Mouse (Mus musculus) megakaryocyte progenitor cell, adult 5-6 weeks (primary cell): ENCODE data around the gene Dnal4. TPM values are rescaled to one million over a fixed set of nuclear protein-coding genes. Genes with fewer than 3 reads are reported as not detected.

ENCODE experiments used
- ATAC-seq: replicated peaks from 2 replicates; pipeline ENCODE4 v1.8.0; 2016; ENCODE audit warnings: mild to moderate bottlenecking, moderate TSS enrichment, inconsistent platforms; ENCODE audit not compliant: poor library complexity
- total RNA-seq, 2 experiments: library from RNA; stranded (forward) in 1 of 2; stranded (reverse) in 1 of 2; fragments of 157-497, 149-512 nt in 1 of 2; fragments of 200-1000 nt in 1 of 2; gene quantifications; 2 replicates each; pipeline versions ENCODE4 v1.2.3 to v1.2.4; 2015 to 2017

Dnal4 gene
- total RNA-seq, 2 experiments from 2014 or later, result 12.5 to 16.2 TPM

DNA sequence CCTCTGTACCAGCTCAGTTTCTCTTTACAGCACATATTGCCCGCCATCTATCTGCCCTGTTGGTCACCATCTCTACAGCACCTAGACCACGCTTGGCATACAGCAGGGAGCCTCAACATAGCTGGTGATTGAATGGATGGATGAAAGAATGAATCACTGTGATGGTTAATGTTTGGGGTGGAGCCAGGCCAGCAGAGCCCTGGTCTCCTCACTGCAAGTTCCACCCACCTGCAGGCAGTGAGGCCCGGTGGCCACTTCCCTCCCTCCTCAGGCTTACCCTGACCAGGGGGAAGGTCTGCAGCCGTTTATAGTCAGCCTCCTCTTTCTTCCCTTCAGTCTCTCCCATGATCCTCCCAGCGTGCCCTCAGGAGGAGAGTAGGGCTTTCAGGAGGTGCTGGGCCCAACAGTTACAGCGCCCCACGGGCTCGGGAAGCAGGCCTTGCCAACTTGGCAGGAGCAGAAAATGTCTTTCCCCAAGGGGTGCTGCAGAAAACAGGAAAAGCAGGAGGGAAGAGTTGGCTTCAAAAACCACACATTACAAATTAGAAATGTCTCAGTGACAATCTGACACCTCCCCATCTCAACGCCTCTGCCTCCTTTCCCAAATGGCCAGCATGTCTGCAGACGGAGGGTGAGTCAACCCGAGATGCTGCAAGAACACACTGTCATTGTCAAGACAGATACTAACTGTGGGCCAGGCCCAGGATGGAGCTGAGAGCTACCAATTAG is 12.9 kb downstream of the Dnal4 start:
- no peak for ATAC-seq

DNA sequence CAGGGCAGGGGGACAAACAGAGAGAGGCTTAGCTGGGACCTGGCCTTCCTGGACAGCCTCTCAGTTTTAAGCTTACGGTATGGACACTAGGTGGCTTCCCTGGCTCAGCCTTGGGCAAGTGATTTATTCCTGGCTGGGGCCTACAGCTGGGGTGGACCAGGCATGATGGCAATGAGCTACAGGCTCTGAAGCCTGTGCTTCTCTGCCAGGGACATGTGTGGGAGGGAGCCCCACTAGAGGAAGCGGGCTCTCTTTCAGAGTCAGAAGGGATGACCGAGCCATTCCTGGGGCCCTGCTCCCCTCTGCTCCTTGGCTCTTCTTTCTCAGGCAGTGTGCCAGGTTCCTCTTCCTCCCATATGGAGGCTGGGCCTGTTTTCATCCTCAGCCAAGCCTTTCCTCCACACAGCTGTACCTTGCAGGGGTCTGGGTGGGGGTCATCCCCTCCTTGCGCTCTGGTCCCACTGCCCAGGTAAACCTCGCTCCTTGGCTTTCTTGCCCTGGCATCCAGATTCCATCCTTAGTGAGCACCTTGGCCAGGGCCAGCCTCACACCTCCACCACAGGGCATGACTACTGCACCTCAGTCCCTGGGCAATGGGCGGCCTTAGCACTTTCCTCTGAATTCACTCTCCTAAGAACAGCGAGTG is 13.9 kb downstream of the Dnal4 start:
- no peak for ATAC-seq

DNA sequence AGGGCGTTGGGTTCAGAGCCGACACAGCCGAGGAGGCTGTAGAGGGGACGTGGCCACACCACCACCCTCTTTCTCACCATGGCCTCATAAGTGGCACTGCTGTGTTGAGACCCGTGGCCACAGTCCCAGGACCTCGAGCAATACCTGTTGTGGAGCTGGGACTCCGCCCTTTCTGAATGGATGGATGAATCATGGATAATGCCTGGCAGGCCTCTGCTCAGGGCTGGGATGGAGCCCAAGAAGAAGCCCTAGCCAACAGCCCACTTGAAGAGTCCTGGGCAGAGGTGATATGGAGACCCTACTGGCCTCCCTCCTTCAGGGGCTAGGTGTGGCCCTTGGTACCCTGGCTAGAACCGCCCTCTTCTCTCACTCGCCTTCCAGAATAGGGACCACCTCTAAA is 14.6 kb downstream of the Dnal4 start:
- ATAC-seq, result no peak

DNA sequence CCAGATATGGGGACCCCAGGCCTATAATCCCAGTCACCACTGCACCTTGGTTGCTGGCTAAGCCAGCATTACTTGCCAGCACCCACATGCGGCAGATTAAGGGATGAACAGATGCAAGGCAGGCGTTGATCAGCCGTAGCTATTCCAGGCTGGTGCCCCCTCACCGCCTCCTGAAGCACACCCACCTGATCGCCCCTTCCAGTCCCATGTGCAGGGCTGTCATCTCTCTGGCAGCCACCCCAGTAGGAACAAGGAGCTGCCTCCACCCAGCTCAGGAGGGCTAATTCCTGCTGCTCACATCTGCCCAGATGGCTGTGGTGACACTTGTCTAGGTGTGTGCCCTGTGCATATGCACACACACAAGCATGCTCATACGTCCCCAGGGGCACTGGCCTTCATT is 16.7 kb downstream of the Dnal4 start:
- no peak for ATAC-seq

DNA sequence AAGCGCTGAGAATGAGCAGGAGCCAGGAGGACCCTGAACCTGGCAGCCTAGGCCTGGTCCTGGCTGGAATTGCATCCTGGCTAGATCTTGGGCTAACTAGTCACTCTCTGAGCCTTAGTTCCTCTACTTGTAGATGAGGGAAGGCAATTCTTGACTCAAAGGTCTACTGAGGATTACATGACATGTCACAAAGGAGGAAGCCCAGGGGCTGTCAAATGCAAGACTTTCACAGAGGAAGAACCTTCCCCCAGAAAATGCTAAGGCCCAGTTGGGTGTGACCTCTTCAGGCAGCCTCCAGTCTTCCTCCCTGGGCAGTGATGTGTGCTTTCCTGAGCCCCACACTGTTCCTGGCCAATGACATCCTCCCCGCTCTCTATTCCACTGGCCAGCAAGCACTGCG is 20.5 kb downstream of the Dnal4 start:
- 0 out of 2 replicates have a peak, but pooled peaks have one; percentile 27 for ATAC-seq

DNA sequence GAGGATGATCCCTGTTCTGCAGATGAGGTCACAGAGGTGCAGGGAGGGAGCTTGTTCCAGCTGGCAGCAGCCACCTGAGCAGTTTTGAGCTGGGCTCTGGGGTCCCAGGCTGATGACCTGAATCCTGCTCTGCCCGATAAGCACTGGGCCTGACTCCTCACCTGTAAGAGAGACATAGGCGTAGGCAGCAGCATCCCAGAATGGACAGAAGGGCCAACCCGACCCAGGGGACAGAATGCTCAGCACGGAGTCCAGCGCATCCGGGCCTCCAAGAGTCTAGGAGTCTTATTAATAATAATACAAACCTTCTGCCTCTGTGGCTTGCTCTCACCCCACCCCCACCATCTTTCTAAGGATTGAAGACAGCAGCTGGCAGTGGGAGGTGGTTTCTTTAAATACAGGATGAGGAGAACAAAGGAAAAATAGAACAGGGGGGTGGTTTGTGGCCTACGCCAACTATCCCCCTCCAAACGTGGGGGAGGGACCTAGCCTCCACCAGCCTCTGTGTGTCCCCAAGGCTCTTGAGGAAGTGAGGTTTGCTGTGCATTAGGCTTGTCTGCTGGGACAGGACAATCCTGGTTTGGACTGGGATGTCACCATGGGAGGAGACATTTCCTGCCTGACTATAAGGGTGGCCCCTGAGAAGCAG is 21.5 kb downstream of the Dnal4 start:
- ATAC-seq, result no peak

DNA sequence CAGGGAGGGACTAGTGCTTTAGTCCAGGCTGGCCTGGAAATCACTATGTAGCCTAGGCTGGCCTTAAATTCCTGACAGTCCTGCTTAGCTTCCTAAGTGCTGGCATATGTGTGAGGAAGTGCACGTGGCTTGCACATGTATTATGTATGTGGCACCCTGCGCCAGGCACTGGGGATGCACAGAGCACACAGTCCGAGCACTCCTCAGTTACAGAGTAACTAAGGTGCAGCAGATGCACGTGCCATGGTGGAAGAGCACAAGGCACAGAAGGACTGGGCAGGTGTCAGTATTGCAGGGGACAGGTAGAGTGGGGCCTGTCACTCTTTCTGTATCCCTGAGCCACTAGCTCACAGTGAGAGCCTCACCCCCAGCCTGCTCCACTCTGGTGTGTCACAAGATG is 22.5 kb downstream of the Dnal4 start:
- ATAC-seq, result no peak

DNA sequence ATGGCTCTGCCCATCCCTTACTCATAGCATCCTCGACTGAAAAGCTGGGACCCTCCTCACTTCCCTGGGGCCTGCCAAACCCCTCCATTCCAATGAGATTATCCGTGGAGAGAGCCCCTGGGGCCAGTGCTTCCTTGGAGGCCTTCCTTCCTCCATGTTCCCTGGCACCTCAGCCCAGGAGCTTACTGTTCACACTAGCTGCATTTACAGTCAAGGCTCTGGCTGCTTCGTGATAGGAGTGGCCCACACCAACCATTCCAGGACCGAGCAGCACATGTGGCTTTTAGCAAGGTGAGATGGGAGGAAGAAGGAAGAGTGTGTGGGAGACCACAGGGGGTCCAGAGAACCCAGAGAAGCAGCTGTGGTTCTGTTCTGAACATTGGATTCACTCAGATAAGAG is 23.8 kb downstream of the Dnal4 start:
- no peak for ATAC-seq

DNA sequence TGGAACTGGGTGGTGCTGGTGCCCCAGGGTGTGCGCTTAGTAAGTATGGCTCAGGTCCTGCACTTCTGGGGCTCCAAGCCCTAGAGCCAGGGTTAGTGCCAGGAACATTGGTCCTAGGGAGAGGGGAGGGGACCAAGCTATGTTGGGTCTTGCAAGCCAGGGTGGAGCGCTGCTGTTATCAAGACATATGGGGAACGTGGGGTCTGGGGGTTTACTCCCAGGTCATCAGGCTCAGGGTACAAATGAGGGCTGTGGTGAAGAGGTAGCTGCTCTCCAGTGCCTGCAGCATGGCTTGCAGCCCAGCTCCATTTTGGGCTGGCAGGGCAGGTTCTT is 24.3 kb downstream of the Dnal4 start:
- ATAC-seq, result no peak

DNA sequence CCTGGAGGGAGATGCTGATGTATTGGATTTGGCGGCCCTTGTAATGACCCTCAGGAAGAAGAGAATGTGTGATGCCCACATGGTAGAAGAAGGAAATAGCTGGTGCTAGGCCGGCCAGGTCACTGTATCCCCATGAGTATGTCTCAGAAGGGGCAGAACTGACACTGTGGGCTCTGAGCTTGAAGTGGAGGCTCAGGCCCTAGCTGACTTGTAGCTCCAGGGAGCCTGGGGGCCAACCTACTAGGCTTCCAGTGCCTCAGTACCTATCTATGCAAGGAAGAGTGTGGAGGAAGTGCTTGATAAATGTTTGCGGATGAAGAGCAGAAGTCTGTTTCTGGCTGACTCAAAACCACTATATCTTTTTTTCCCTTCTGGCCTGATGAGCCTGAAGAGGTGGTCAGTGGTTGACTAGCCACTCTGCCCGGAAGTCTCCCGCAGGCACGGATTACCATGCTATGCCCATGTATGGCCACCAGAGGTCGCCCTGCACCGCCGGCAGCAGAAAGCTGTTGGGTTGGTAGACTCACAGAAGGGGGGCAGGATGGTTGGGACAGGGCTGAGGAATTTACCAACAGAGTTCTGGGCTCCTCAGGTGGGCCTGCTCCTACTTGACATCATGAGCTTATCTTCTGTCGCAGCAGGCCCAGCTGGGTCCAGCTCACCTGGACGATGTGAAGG is 24.8 kb downstream of the Dnal4 start:
- ATAC-seq, result peak; percentile 81

DNA sequence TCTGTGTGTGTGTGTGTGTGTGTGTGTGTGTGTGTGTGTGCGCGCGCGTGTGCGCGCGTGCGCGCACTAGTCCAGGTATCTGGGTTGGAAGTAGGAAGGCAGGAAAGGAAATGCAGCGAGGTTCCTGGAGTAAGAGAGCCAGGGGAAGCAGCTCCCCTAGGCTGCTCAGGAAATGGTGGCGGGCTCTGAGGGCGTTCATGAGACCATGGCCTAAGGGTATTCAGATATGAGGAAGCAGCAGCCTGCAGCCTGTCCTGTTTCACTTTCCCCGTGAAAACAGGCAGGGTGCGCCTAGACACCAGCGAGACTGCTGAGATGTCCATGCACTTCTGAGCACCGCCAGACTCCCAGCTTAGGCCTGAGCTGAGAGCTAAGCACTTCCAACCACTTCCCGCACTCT is 25.9 kb downstream of the Dnal4 start:
- peak; percentile 51 for ATAC-seq

DNA sequence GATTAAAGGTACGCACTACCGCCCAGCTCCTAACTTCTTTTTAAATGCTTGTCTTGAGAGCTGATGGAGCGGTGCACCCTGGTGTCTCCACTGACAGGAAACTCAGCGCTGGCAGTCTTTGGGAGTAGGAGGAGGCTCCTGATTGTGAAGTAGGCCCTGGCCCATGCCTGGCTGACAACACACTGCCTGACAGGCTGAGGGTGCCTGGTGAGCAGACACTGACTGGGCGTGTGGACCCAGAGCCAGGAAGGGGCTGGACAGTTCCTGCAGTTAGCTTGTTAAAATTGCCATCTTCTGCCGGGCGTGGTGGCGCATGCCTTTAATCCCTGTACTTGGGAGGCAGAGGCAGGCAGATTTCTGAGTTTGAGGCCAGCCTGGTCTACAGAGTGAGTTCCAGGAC is 27.4 kb downstream of the Dnal4 start:
- no peak for ATAC-seq

DNA sequence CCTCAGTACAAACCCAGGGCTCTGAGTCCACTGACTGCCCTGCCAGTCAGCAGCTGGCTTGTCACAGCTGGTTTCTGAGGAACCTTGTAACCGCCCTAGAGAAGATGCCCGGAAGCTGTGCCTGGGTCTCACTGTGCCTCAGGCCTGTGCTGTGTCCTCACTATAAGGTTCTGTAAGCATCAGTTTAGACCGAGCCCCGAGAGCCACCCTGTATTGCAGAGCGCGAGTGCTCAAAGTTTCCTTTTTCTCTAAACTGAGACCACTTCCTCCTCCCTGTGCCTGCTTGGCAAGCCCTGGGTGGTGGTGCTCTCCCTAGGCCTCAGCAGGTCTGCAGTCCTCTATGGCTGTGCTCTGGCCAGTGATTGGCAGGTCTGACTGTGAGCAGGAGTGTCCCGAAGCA is 28.5 kb downstream of the Dnal4 start:
- ATAC-seq, result peak; percentile 30

DNA sequence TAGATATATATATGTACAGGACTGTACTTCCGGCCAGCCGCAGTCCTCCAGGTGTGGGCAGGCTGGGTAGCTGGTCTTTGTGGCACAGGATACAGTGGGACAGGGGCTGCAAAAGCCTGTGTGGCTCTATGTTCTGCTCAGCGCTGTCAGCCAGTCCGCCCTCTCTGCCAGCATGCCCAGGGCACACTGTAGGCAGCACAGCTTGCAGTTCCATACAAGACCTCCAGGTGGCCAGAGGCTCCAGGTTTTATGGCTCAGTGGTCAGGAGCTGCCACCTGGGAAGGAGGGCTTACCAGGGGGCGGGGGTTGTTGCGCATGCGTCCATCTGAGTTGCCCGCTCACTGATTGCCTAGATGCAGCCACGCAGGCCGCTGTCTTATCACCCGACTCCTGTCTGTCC is 29.7 kb downstream of the Dnal4 start:
- peak; percentile 61 for ATAC-seq

DNA sequence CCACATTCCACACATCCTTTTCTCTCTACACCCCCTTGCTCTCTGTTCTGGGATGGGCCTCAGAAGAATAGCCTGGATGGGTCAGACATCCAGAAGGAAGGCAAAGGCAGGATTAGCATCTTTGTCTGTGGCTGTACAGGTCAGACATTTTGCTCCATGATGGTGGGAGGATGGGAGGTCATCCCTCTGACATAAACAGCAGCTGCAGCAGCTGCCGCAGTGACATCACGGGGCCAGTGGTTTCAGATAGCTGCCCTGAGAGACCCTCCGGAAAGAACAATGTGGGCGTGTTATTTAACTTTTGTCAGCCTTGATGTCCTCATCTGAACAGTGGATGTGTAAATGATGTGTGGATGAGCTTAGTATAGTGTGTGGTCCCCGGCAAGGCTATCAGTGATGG is 31.8 kb downstream of the Dnal4 start:
- no peak for ATAC-seq

DNA sequence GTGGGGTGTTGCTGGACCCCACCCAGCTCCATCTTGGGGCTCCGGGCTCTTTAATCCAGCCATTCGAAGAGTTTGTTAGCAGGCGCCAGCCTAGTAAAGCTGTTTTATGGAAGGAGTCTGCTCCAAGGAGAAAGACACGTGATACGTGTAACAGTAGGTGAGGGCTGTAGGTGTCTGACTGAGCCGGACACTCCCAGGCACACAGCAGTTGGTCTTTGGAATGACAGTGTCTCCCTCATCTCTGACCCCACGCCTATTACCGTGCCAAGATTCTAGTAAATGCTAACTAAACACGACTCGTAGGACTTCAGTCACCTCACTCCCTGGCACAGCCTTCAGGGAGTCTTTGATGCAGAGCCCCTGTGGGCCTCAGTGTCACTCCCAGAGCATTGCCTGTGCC is 32.3 kb downstream of the Dnal4 start:
- no peak for ATAC-seq

DNA sequence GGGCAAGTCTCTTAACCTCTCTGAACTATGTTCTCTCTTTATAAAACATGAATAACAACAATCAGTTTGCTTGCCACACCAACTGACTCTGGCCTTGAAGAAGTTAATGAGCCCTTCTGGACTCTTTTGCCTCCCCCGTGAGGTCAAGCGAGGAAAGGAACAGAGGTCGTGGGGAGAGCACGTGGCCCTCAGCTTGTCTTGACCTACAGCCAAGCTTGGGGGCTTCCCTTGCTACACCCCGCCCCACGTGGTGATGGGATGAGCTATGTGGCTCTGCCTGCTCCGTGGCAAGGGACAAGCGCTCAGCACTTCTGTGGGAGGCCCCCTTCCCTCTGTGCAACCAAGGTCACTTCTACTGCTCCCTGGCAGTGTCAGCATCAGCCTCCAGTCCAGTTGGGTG is 32.9 kb downstream of the Dnal4 start:
- ATAC-seq, result no peak

DNA sequence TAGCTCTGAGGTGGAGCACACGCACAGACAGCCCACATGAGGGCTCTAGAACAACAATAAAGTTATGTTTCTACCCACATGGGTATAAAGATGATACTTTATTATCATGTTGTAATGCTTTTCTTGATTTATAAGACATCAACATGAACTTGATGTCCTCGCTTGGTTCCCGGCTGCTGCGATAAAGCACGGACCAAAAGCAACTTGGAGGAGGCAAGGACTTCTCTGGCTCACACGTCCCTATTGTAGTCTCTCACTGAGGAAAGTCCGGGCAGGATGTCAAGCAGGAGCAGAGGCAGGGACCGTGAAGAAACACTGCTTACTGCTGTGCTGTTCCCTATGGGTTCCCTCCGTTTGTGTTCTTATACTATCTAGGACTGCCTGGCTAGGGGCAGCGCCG is 33.6 kb downstream of the Dnal4 start:
- ATAC-seq, result no peak

DNA sequence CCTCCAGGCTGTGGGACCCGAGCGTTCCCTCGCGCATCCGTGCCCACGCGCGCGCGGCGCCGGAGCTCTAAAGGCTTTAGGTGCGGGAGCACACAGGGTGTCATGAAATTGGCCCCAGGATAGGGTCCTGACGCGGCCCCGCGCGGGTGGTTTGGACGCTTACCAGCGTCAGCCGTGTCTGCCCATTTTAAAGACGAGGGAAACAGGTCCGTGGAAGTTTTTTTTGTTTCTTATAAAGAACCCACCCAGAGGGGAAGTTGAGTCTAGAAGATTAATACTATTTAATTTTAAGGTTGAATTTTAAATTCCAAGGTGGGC is 35.0 kb downstream of the Dnal4 start:
- no peak for ATAC-seq

DNA sequence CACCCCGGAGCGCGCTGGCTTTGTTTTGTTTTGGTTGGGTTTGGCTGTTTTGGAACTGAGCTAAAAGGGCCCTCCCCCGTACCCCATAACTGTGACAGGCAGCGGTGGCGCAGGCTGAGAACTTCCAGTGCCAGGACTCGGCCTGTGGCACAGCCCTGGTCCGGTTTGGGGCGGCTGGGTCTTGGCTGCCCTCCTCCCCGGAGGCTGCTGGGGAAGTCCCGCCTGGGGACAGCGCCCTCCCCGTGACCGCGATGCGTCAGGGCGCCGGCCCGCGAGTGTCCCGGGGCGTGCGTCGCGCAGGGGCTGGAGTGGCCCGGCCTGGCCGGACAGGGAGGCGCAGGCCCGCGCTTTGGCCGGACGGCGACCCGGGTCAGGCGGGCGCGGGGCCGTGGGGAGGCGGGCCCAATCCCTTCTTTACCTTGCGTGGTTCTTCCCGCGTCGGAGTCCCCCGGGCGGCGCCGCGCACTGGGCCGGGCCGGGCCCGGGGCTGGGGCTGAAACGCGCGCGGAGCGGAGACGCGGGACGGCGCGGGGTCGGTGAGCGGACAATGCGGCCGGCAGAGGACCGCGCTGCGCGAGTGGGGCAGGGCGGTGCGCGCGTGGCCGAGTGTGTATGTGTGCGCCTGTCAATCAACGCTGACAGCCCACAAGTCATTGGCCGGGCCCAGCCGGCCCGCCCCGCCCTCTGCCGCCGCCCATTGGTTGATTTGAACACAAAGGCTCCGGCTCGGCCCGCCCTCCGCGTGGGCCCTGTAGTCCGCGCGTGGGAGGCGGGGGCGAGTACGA is 35.5 kb downstream of the Dnal4 start, which contains the start of gene Sun2:
Gene Sun2, minus strand, starts transcription at position 616 of the 785 bp plus-strand sequence.
- peak; percentile 65 for ATAC-seq

DNA sequence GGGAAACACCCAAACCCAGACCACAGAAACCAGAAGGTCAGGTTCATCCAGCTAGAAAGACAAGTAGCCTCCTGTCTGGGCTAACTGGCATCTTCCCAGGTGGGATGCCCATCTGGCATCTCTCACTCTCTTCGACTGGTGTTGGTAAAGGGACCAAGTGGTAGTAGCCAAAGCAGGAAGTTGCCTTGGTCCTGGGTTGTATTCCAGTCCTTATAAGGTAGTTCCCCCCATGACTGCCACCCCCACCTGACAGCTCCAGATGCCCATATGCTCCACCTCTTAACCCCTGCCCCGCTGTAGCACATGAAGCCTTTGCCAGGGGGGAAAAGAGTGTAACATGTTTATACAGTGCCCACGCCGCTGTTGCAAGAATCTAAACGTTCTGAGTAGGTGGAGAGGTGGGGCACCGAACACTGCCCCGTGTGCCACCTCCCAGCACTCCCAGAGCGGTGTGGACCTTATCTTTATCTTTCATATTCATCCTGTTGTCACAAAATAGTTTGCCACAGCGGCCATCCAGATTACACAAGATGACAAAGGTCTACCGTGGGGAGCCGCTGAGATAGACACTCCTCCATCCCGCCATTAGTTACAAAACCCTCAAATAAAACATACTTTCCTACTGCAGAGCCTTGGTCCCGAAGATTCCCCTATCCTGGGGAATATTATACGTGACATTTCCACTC is 36.3 kb downstream of the Dnal4 start:
- ATAC-seq, result peak; percentile 57
